Mouse (Mus musculus): ENCODE measurements around the gene Sept9.

The Sept9 gene

DNA sequence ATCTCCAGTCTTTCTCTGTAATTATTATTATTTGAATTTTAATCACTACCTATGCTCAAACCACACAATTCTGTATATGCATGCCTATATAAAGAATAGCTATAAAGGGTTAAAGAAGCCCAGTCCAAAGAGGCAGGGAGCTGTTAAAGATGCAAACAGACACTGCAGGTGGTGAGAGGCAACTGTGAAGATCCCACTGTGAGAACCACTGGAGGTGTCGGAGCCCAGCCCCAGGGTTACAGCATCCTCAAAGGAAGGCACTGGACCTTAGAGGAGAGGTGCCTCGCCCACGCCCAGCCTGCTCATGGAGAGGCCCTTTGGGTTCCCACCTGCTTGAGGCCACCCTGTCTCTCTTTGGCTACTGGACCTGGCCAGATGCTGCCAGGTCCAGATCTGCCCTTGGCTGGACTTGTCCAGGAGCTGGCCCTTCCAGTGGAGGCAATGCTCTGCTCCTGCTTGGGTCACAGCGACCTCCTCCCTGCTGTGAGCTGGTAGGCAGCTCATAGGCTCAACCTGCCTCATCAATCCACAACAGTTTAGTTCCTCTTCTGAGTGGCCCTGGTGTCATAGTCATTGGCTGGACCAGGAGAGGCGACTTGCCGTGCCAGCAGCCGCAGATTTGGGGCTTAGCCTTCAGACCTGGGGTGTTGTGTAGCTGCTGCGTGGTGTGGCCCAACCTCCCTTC lies 45.7 kb downstream of the Sept9 start:
- DNase-seq (ENCODE audit: low read depth, low spot score): no peak

DNA sequence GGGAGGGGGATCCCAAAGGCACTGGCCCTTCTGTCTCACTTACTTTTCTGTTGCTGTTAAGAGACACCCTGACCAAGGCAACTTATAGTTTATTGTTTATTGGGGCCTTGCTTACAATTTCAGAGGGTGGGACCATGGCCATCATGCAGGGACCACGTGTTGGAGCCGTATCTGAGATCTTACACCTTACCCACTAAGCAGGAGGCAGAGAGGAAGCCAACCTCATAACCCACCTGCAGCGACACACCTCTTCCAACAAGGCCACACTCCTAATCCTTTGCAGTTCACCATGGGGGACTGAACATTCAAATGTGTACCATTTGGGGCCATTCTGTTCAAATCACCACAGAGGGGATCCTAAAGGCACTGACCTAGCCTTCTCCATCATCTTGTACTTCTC lies 46.4 kb downstream of the Sept9 start:
- peak; percentile 35 for DNase-seq (ENCODE audit: low read depth, low spot score)

DNA sequence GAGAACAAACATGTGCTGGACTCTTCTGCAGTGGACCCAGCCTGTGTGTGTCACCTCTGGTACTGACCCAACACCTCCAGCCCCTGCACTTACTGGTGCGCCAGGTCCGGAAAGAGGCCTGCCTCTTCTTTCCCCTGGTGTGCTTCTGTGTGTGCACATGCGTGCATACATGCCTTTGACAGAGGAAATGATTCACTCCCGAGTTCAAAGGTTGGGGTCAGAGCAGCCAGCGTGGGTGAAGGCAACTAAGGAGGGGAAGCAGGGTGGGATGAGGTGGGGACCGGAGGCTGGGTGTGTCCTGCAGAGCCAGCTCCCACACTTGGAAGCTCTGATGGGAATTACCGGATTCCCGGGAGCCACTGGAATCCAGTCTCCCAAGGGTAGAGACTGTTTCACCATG lies 46.8 kb downstream of the Sept9 start:
- DNase-seq (ENCODE audit: low read depth, low spot score): peak; percentile 52

DNA sequence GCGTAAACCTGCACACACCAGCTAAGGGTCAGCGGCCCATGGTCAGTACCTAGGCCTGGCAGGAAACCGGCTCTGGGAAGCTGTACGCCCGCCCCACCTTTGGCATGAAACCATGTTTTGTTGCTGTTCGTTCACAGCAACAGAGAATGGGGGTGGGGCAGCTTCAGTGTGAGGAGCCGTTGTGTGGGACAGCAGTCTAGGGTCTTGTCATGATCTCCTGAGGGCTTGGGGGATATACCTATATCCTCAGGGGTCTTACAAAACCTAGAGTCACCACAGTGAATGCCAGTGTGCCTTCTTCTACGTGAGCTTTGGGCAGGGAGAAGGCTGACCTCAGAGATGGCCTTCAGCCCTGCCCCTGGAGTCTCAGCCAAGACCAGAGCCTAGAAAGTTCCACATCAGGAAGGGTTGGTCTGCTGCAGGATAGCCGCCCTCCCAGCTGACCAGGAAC lies 47.5 kb downstream of the Sept9 start:
- no peak for DNase-seq (ENCODE audit: low read depth, low spot score)

DNA sequence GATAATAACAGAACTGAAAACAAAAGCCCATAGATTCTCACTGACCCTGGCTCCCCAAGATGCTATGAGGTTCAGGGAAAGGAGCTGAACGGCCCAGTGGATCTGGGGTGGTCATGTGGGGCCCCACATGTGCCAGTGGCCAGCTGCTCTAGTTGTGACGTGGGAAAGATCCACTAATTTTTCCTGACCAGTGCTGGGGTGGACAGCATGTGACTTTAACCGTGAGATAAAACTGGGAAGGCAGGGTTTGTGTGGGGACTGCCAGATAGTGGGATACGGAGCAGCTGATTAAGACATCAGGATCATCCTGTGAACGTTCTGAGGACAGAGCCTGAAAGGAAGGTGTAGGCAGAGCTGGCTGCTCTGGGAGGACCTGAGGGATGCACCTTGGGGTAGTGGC lies 48.1 kb downstream of the Sept9 start:
- DNase-seq (ENCODE audit: low read depth, low spot score): no peak

GRCm38 (mm10) chr11:117248734-117249248 lies 49.3 kb downstream of the Sept9 start:
- no peak for DNase-seq (ENCODE audit: low read depth, low spot score)

DNA sequence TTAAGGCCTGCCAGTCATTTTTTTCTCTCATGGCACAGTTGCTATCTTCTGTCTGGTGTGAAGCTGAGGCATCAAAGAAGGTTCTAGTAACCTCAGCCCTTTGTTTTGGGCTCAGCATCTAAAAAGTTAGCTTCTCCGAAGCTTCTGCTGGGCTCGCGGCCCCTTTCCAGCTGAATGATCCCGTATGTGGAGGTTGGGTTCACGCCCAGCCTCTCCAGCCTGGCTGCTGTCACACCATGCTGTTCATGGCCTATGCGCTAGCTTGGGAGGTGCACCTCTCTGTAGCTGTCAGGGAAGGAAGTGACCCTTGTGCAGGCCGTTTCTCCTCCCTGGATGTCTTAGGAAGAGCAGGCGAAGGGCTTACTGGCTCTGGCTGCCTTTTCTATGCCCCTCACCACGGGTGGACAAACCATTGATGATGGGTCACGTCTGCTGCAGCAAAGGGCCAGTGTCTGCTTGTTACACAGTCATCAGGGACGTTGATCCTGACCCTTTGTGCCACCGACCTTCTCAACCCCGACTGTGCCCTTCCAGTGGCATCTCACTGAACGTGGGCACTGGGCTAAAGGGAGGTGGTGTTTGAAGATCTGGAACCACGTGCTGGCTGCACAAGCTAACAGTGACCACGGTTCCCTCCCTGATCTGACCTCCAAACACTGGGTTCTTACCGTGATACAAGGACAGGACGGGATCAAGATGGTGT lies 50.0 kb downstream of the Sept9 start:
- DNase-seq (ENCODE audit: low read depth, low spot score): no peak

DNA sequence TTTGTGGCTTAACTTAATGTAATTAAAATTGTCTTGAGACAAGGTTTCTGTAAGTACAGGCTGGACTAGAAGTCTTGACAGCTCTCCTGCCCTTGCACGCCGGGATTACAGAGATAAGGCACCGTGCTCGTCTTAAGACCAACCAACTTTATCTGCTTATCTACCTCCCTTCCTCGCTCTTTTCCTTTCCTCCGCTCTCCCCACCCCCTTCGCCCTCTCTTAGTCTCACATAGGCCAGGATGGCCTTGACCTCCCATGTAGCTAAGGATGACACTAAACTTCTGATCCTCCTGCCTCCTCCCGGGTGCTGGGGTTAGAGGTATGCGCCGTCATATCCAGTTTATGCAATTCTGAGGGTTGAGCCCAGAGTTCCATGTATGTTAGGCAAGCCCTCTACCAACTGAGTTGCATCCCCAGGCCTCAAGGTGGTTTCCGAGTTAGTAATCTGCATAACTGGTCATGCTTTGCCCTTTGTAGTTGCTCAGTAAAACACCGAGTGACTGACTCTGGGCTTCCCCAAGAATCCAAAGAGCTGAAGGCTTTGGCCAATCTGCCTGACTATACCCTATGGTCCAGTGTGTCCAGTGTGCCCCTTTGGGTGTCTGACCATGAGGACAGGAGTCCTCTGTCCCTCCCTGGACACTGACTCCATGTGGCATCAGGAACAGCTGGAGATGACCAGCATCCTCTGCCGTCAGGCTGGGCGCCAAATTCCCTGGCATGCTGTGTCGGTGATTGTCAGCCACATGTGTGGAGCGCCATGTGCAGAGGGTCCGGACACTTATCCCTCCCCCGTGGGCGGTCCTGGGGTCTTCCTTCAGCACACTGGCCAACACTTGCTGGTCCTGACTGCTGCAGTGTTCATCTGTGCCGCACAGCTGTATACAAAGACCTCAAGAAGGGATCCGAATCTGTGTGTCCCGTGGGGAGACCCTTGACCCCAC lies 50.8 kb downstream of the Sept9 start:
- peak; percentile 50 for DNase-seq (ENCODE audit: low read depth, low spot score)

GRCm38 (mm10) chr11:117251755-117252154 lies 52.3 kb downstream of the Sept9 start:
- DNase-seq (ENCODE audit: low read depth, low spot score): no peak

DNA sequence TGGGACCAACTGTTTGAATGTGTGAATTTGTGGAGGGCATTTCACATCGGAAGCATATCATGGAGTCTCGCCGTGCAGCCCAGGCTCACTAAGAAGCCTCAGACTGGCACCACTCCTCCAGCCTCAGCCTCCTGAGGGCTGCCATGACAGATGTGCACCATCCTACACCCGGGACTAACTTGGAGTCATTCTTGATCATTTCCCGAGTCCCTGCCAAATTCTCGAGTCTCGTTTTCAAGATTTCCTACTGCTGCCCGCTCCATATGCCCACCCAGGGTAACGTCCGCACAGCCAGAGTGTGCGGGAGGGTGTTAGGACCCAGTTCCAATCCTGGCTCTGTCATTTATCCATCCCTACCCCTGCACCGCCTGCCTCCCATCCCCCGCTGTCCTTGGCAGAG lies 53.4 kb downstream of the Sept9 start:
- DNase-seq (ENCODE audit: low read depth, low spot score): no peak

- no peak for DNase-seq (ENCODE audit: low read depth, low spot score)
Measured at GRCm38 (mm10) chr11:117254161-117255107, 55.0 kb downstream of the Sept9 start.

- DNase-seq (ENCODE audit: low read depth, low spot score): no peak
Measured at GRCm38 (mm10) chr11:117255108-117255489, 55.6 kb downstream of the Sept9 start.

DNA sequence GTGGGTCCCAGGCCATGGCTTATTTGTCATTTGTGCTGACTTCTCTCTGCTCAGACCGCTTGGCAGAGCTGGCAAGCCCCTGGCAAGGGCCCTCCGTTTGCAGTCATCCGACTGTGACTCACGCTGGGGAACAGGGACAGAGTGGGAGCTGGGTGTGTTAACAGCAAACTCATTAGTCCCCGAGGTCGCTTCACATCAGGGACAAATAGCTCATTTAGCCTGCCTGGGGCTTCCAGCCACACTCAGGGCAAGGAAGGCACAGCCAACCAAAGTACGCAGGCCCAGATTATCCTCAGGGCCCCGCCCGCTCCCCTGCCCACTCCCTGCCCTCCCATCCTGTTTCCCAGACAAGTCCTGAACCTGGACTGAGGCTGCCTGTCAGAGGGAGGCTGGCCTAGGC lies 56.6 kb downstream of the Sept9 start:
- DNase-seq (ENCODE audit: low read depth, low spot score): no peak

GRCm38 (mm10) chr11:117256840-117257239 lies 57.4 kb downstream of the Sept9 start:
- no peak for DNase-seq (ENCODE audit: low read depth, low spot score)

- no peak for DNase-seq (ENCODE audit: low read depth, low spot score)
Measured at GRCm38 (mm10) chr11:117257266-117257665, 57.8 kb downstream of the Sept9 start.

DNA sequence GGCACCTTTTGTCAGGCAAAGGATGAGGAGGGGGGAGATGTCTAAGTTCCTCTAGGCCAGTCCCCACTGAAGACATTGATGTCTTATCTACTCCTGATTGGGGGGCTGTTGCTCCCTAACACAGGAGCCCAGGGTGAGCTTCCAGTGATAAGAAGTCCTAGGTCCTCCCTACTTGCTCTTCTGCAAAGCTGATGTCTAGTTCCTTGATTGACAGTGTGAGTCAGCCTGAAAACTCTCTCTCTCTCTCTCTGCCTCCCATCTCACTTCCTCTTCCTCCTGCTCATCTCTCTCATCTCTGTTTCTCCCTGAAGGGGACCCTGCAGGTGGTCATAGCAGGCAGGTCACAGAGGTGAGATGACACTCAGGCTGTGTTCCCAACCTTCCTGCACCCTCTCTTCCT lies 58.4 kb downstream of the Sept9 start:
- DNase-seq (ENCODE audit: low read depth, low spot score): peak; percentile 26

- no peak for DNase-seq (ENCODE audit: low read depth, low spot score)
Measured at GRCm38 (mm10) chr11:117259178-117259960, 59.9 kb downstream of the Sept9 start.

DNA sequence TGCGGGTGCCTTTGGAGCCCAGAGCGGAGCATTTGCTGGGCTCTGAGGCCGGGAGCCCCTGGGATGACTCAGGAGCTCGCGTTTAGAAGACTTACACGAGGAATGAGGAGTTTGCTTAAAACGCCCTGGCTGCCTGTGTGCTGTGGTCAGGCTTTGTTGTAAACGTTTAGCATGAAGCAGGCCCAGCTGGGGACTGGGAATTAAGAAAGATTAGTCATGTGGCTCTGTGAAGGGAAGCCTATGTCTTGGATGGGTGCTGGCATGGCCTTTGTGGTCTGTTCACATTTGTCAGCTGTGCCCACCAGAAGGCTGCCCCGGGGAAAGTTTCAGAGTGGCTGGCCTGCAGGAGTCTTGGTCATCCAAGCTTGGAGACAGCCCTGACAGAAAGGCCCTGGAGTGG lies 61.2 kb downstream of the Sept9 start:
- no peak for DNase-seq (ENCODE audit: low read depth, low spot score)

- no peak for DNase-seq (ENCODE audit: low read depth, low spot score)
Measured at GRCm38 (mm10) chr11:117263096-117263808, 63.8 kb downstream of the Sept9 start.
